20 mouse cellular contexts compared by ENCODE assay signal in genomic region chr5:124086876-124087275, GRCm38 (mm10).
"Had no signal": no experiment of that assay in that cellular context is flagged by ENCODE, and none has a peak within 500 bp of the region (broad histone marks: within the 10 kb centered on the region; RNA-seq: fewer than 3 reads in every experiment).

No protein-coding gene starts in this region.

- H3K9me3 ChIP-seq: limb, embryonic 12.5 days; megakaryocyte, embryonic 14.5 days; midbrain, embryonic 10.5 days; midbrain, embryonic 13.5 days; neural tube, embryonic 13.5 days; stomach, embryonic 15.5 days had no signal

- H3K4me3 ChIP-seq: limb, embryonic 12.5 days; megakaryocyte, embryonic 14.5 days; midbrain, embryonic 10.5 days; midbrain, embryonic 13.5 days; myocyte; neural tube, embryonic 13.5 days; stomach, embryonic 15.5 days had no signal

- ATAC-seq: liver, postnatal 0 days; midbrain, embryonic 13.5 days; midbrain, embryonic 16.5 days had no signal

- H3K36me3 ChIP-seq: limb, embryonic 12.5 days; midbrain, embryonic 10.5 days; midbrain, embryonic 13.5 days; neural tube, embryonic 13.5 days; stomach, embryonic 15.5 days had no signal

- H3K4me1 ChIP-seq: limb, embryonic 12.5 days; midbrain, embryonic 13.5 days; stomach, embryonic 15.5 days had no signal

- H3K9ac ChIP-seq: limb, embryonic 12.5 days; liver, embryonic 14.5 days; liver, postnatal 0 days; lung, embryonic 14.5 days; midbrain, embryonic 13.5 days; neural tube, embryonic 13.5 days; stomach, embryonic 15.5 days had no signal

- DNase-seq: kidney, adult 9 months; kidney, postnatal 14 days; kidney, postnatal 4 days; liver, postnatal 0 days; lung, embryonic 14.5 days; lung, postnatal 10 days; lung, postnatal 36 days; retina, postnatal 1 day; right cerebral cortex, postnatal 25 days; spleen, adult 18-20 months; thymus, postnatal 25 days had no signal

- H3K27ac ChIP-seq: limb, embryonic 12.5 days; liver, embryonic 14.5 days; midbrain, embryonic 10.5 days; midbrain, embryonic 13.5 days; neural tube, embryonic 13.5 days; stomach, embryonic 15.5 days had no signal

- H3K4me2 ChIP-seq: limb, embryonic 12.5 days; lung, embryonic 14.5 days; midbrain, embryonic 13.5 days; neural tube, embryonic 13.5 days; stomach, embryonic 15.5 days had no signal

- H3K27me3 ChIP-seq: midbrain, embryonic 13.5 days; stomach, embryonic 15.5 days had no signal
